8 mouse cellular contexts compared by ENCODE assay signal in genomic region chr7:141469352-141469751, GRCm38 (mm10). TPM values are rescaled to one million over a fixed set of nuclear protein-coding genes. Genes with fewer than 3 reads are reported as not detected.
DNase-seq lines count a peak whose midpoint lies in the region; ATAC-seq and TF ChIP-seq lines count a peak whose summit lies in the region.

No protein-coding gene starts in this region.

- peak overlapping the region; percentile 27; the same call in 1 of the 2 replicates for H3K4me3 ChIP-seq in layer of hippocampus, adult 2 months
- H3K4me3 ChIP-seq in embryonic facial prominence, embryonic 13.5 days: peak overlapping the region; percentile 70
- H3K4me3 ChIP-seq in intestine, postnatal 0 days (ENCODE audit: low read depth, low read length): peak overlapping the region; percentile 66; the same call in 1 of the 2 replicates

- no peak for ATAC-seq in embryonic facial prominence, embryonic 13.5 days (ENCODE audit: insufficient number of reproducible peaks, insufficient read depth, low FRiP score, low TSS enrichment, low read depth)
- no peak for ATAC-seq in intestine, postnatal 0 days
- no peak for ATAC-seq in granulocyte monocyte progenitor cell, adult 5-6 weeks (replicated peaks; ENCODE audit: poor library complexity, severe bottlenecking)

- peaks cover 24% of the 10 kb centered on the region for H3K27me3 ChIP-seq in embryonic facial prominence, embryonic 13.5 days
- H3K27me3 ChIP-seq in intestine, postnatal 0 days (replicated peaks; ENCODE audit: control insufficient read depth, insufficient read depth, low read length): peaks cover 8% of the 10 kb centered on the region

- H3K36me3 ChIP-seq in embryonic facial prominence, embryonic 13.5 days: peaks cover 36% of the 10 kb centered on the region
- peaks cover 31% of the 10 kb centered on the region for H3K36me3 ChIP-seq in intestine, postnatal 0 days (ENCODE audit: control insufficient read depth, insufficient read depth)

- WGBS in embryonic facial prominence, embryonic 13.5 days: 80% methylated on average over 6 of the region's 6 CpGs
- WGBS in intestine, postnatal 0 days: 83% methylated on average over 6 of the region's 6 CpGs

- DNase-seq in layer of hippocampus, adult 2 months (ENCODE audit: low spot score in 2 of 2): no peak
- DNase-seq in layer of hippocampus, postnatal 10 days (ENCODE audit: low spot score in 2 of 2): no peak
- peak; percentile 16 for DNase-seq in naive thymus-derived CD4-positive, alpha-beta T cell, adult 2 months (ENCODE audit: low read depth)
- no peak for DNase-seq in thymus, postnatal 4 days
- DNase-seq in Muller cell, postnatal 12 days (ENCODE audit: inconsistent ontology term): no peak

- no peaks in the 10 kb centered on the region for H3K9me3 ChIP-seq in embryonic facial prominence, embryonic 13.5 days
- H3K9me3 ChIP-seq in intestine, postnatal 0 days (ENCODE audit: control insufficient read depth): no peaks in the 10 kb centered on the region

- peak overlapping the region; percentile 75 for H3K4me2 ChIP-seq in embryonic facial prominence, embryonic 13.5 days
- peak overlapping the region; percentile 80 for H3K4me2 ChIP-seq in intestine, postnatal 0 days (replicated peaks; ENCODE audit: low read depth)

- H3K27ac ChIP-seq in layer of hippocampus, adult 2 months: peak overlapping the region; percentile 74
- peak overlapping the region; percentile 84 for H3K27ac ChIP-seq in embryonic facial prominence, embryonic 13.5 days
- H3K27ac ChIP-seq in intestine, postnatal 0 days (ENCODE audit: low read depth, low read length): peak overlapping the region; percentile 73

- TF ChIP-seq CTCF in layer of hippocampus, adult 2 months (conservative IDR thresholded peaks at IDR 0.05): no peak
- no peak for TF ChIP-seq CTCF in intestine, postnatal 0 days (IDR thresholded peaks at IDR 0.05; ENCODE audit: low read depth)

- peaks cover 64% of the 10 kb centered on the region for H3K4me1 ChIP-seq in embryonic facial prominence, embryonic 13.5 days
- peaks cover 18% of the 10 kb centered on the region for H3K4me1 ChIP-seq in intestine, postnatal 0 days (replicated peaks; ENCODE audit: control insufficient read depth, insufficient read depth, low read length)

- H3K9ac ChIP-seq in embryonic facial prominence, embryonic 13.5 days: peak overlapping the region; percentile 85
- H3K9ac ChIP-seq in intestine, postnatal 0 days (ENCODE audit: low read depth, low read length): peak overlapping the region; percentile 26; the same call in 1 of the 2 replicates

RNA-seq across cellular contexts. Expression of gene Cd151, which starts 2.2 kb away (rescaled TPM):
- 10 to 100 TPM; 23.4 to 25.1 TPM for total RNA-seq in layer of hippocampus, adult 2 months (2021)
- 10 to 100 TPM; 38.7 to 39.9 TPM for total RNA-seq in layer of hippocampus, postnatal 10 days (2021)
- 16.5 and 16.6 TPM in 2 replicates for polyA plus RNA-seq in embryonic facial prominence, embryonic 13.5 days (2015; fragmentation: Nextera tagmentation; extraction: Ambion mirVana)
- polyA plus RNA-seq in intestine, postnatal 0 days (2015; fragmentation: Nextera tagmentation; extraction: Ambion mirVana): 27.6 and 29.3 TPM in 2 replicates
- 19.2 and 20.0 TPM in 2 replicates for total RNA-seq in granulocyte monocyte progenitor cell, adult 5-6 weeks (2014; fragmentation: Nextera tagmentation)
- total RNA-seq in granulocyte monocyte progenitor cell, adult 5-6 weeks (2017): 18.4 and 20.4 TPM in 2 replicates

RNA-seq across cellular contexts. Expression of gene Polr2l, which starts 5.6 kb away (rescaled TPM):
- total RNA-seq in layer of hippocampus, adult 2 months (2021): 10 to 100 TPM; 38.7 TPM
- 10 to 100 TPM; 43.0 to 50.5 TPM for total RNA-seq in layer of hippocampus, postnatal 10 days (2021)
- 64.5 and 70.3 TPM in 2 replicates for polyA plus RNA-seq in embryonic facial prominence, embryonic 13.5 days (2015; fragmentation: Nextera tagmentation; extraction: Ambion mirVana)
- polyA plus RNA-seq in intestine, postnatal 0 days (2015; fragmentation: Nextera tagmentation; extraction: Ambion mirVana): 36.8 and 37.9 TPM in 2 replicates
- total RNA-seq in granulocyte monocyte progenitor cell, adult 5-6 weeks (2014; fragmentation: Nextera tagmentation): 36.4 and 59.6 TPM in 2 replicates
- 40.9 and 43.5 TPM in 2 replicates for total RNA-seq in granulocyte monocyte progenitor cell, adult 5-6 weeks (2017)

RNA-seq across cellular contexts. Expression of gene Tspan4, which starts 5.7 kb away (rescaled TPM):
- total RNA-seq in layer of hippocampus, adult 2 months (2021): 10 to 100 TPM; 13.6 to 13.7 TPM
- total RNA-seq in layer of hippocampus, postnatal 10 days (2021): 10 to 100 TPM; 32.9 to 34.1 TPM
- polyA plus RNA-seq in embryonic facial prominence, embryonic 13.5 days (2015; fragmentation: Nextera tagmentation; extraction: Ambion mirVana): 46.4 and 55.6 TPM in 2 replicates
- 39.7 and 40.1 TPM in 2 replicates for polyA plus RNA-seq in intestine, postnatal 0 days (2015; fragmentation: Nextera tagmentation; extraction: Ambion mirVana)
- total RNA-seq in granulocyte monocyte progenitor cell, adult 5-6 weeks (2014; fragmentation: Nextera tagmentation): 50.4 and 53.8 TPM in 2 replicates
- 42.6 and 44.9 TPM in 2 replicates for total RNA-seq in granulocyte monocyte progenitor cell, adult 5-6 weeks (2017)

RNA-seq across cellular contexts. Expression of gene Cracr2b, which starts 8.5 kb away (rescaled TPM):
- total RNA-seq in layer of hippocampus, adult 2 months (2021): 1 to 10 TPM; 4.1 to 6.7 TPM
- total RNA-seq in layer of hippocampus, postnatal 10 days (2021): 1 to 10 TPM; 4.6 to 7.2 TPM
- polyA plus RNA-seq in embryonic facial prominence, embryonic 13.5 days (2015; fragmentation: Nextera tagmentation; extraction: Ambion mirVana): 11.5 and 12.7 TPM in 2 replicates
- 12.6 and 12.7 TPM in 2 replicates for polyA plus RNA-seq in intestine, postnatal 0 days (2015; fragmentation: Nextera tagmentation; extraction: Ambion mirVana)
- 15.8 and 21.3 TPM in 2 replicates for total RNA-seq in granulocyte monocyte progenitor cell, adult 5-6 weeks (2014; fragmentation: Nextera tagmentation)
- total RNA-seq in granulocyte monocyte progenitor cell, adult 5-6 weeks (2017): 14.9 and 15.8 TPM in 2 replicates

RNA-seq across cellular contexts. Expression of gene Pnpla2, which starts 14.4 kb away (rescaled TPM):
- total RNA-seq in layer of hippocampus, adult 2 months (2021): 10 to 100 TPM; 25.1 to 28.3 TPM
- 10 to 100 TPM; 18.7 to 23.4 TPM for total RNA-seq in layer of hippocampus, postnatal 10 days (2021)
- polyA plus RNA-seq in embryonic facial prominence, embryonic 13.5 days (2015; fragmentation: Nextera tagmentation; extraction: Ambion mirVana): 13.4 and 13.5 TPM in 2 replicates
- 75.5 and 79.4 TPM in 2 replicates for polyA plus RNA-seq in intestine, postnatal 0 days (2015; fragmentation: Nextera tagmentation; extraction: Ambion mirVana)
- 93.9 and 97.0 TPM in 2 replicates for total RNA-seq in granulocyte monocyte progenitor cell, adult 5-6 weeks (2014; fragmentation: Nextera tagmentation)
- total RNA-seq in granulocyte monocyte progenitor cell, adult 5-6 weeks (2017): 19.0 and 35.1 TPM in 2 replicates
